Mouse (Mus musculus): ENCODE measurements at regions not wholly inside any gene's neighbourhood (a gene's known extent, or its start where the extent isn't known, plus 50 kb on each side); places are given as distances from the start of the nearest gene placed in this dataset.
"Not testable (repeated sequence)": the region's sequence is repeated elsewhere in the genome, so short reads cannot be mapped to it uniquely, and the experiment has no call there.

DNA sequence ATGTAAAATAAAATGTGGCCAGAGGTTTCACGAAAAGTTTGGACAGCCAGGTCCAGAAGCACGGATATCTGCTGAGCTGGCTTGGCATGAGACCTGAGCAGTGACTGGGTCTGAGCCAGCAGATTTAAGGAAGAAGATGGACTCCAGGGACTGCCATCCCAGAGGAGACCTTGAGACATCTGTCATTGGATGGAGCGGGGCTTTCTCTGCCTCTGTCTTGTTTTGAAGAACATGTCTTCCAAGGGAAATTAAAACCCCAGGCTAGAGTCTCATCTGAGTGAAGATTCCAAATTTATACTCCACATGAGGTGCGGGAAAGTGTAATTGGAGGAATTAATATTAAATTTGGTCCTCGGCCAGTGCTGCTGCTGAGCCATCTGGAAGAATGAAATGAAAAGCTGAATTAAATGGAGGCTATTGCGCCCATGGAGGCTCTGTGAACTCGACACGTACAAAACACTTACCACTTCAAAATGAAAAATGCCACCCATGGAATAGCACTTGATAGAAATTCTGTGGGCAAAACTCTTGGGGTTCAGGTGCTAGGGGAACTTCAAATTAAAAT is 129.8 kb upstream of the Adcy2 start:
- DNase-seq: no peak

DNA sequence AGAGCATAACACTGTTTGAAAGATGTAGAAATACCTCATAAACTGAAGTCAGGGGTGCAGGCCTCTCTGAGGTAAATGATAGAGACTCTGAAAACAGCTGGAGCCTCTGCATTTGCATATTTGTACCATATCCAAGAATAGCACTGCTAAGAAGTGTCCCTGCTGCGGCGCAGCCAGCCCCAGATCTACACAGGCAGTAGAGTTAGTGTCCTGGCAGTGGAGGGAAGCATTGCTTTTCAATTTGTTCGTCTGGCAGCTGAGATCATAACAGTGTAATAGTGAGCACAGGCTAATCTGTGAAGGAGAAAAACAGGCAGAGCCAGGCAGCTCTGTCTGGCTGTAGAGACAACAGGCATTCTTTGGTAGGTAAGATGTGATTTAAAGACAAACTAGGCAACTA is 128.2 kb upstream of the Adcy2 start:
- no peak for DNase-seq

DNA sequence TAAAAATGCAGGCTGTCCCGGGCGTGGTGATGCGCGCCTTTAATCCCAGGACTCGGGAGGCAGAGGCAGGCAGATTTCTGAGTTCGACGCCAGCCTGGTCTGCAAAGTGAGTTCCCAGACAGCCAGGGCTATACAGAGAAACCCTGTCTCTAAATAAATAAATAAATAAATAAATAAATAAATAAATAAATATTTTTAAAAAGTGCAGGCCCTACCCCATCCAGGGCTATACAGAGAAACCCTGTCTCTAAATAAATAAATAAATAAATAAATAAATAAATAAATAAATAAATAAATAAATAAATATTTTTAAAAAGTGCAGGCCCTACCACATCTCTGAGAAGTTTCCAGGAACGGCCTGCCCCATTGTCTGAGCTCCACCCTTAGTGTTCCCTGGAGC is 119.4 kb upstream of the Adcy2 start:
- not testable (repeated sequence) for DNase-seq

DNA sequence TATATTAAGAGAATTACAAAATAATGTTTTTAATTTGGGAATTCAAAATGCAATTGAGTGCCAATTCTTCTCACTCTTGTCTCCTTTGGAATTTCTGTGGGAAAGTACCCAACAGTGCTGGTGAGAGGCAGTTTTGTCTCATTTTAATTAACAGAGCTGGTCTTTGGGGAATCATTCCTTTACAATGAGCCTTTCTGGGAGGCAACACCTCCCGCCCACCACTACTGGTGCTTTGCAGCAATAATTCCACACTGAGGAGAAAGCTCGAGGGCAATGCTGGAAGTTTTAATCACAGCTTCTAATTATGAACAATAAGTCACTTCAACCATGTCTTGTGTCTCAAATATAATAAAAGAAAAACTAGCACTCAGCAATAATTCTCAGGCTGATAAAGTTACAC is 109.8 kb upstream of the Adcy2 start:
- no peak for DNase-seq

DNA sequence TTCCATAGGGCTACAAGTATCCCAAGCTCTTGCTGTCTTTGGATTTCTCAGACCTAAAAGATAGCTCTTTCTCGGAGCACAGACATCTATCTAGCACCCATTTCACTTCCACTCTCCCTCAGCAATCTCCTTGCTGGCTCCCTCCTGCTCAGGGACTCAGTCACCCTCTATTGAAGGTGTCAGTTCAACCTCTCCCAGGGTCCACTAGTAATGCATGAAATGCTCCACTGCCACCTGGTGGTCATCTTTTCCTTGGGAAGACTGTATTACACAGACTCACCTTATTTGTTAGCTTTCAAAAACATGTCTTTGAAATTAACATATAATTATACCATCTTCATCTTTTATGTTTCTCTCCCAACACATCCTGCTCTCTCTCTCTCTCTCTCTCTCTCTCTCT is 87.3 kb upstream of the Adcy2 start:
- peak; percentile 57 for DNase-seq

DNA sequence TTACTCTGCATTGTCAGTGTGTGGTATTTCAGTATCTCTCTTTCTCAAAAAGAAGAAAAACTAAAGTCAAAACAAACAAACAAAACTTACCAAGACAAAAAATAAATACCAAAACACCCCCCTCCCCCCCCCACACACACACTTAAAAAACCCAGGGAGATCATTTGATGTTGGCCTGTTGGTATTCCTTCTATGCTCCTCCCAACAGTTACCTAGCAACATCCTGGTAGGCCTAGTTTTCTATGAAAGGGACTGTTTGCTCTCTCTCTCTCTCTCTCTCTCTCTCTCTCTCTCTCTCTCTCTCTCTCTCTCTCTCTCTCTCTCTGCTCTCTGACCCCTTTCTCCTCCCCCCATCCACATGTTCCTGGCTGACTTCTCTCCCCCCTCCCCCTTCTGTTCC is 71.0 kb upstream of the Adcy2 start:
- DNase-seq: no peak

- DNase-seq: no peak
Measured at GRCm38 (mm10) chr13:69069817-69070216, 70.5 kb upstream of the Adcy2 start.

DNA sequence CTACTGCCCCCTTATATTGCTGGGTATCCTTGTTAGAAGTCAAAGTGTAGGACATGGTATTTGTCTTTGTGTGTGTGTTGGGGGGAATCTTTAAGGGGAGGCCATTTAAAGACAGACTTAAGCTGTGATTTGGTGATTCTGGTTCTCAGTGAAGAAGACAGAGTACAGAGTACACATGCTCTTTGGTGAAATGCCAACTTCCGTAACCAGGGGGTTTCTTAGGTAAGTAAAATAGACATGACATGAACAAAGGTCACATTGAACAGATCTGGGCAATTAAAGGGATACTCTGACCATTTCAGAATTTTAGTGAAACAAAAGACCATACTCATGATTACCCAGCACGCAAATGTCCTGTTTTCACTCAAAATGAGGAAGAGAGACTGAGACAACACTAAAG is 67.3 kb upstream of the Adcy2 start:
- no peak for DNase-seq

DNA sequence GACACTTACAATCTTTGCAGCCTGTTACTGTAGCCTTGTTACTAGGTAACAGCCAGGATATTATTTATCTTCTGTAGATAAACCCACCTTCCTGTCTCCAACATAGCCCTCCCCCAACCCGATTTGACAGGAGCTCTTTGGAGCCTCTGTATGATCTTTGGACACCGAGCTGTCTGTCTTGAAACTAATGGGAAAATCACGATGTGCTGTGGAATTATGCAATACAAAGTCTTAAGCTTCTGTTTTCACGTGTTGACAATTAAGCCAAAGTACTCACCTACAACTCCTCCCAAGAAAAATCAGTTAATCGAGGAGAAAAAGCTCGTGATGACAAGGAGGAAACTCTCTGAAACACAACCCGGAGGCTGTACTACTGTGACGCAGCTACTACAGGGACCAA is 65.9 kb upstream of the Adcy2 start:
- no peak for DNase-seq

GRCm38 (mm10) chr13:69062692-69063233 is 63.4 kb upstream of the Adcy2 start:
- no peak for DNase-seq

DNA sequence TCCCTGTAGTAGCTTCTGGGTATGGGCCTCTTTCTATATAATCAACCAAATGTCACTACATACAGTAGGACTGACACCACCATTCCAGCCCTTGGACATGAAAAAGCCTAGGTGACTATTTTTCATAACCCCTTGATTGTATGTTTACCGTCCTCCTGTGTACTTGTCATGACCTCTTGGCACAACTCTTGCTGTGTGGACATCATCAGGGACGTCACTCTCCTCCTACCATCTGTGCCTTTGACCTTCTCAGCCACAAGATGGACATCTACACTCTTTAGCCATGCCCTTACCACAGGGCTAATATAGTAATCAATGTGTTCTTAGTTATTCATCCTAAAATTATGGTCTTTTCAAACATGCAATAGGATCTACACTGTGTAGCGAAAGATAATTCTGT is 62.1 kb upstream of the Adcy2 start:
- no peak for DNase-seq

All from kidney, adult 18-20 months (tissue).